Mouse (Mus musculus): ENCODE results near the gene Rpl24.

- TF ChIP-seq CTCF (IDR thresholded peaks at IDR 0.05; ENCODE audit: low read depth) (no peak), EP300 (IDR thresholded peaks at IDR 0.05; ENCODE audit: low read depth) (no peak)
Observed at GRCm38 (mm10) chr16:55947266-55947665, 18.8 kb upstream of the Rpl24 start.
